Mouse (Mus musculus) stomach, embryonic 16.5 days (tissue): Measurements from ENCODE around the gene A630076J17Rik. TPM values are rescaled to one million over a fixed set of nuclear protein-coding genes. Genes with fewer than 3 reads are reported as not detected.

Experiments used
- ATAC-seq: fragments of 200-750 bp; cut with Nextera tagmentation; 2 replicates; pipeline ENCODE4 v1.8.0; 2017; ENCODE audit warnings: moderate number of reproducible peaks, moderate TSS enrichment; ENCODE audit not compliant: insufficient read depth, low FRiP score
- H3K27ac ChIP-seq: fragments of 300-500 bp; sonication (generic); 2 replicates; pipeline ENCODE4 v1.5.1; 2014; ENCODE audit warnings: low read length
- H3K27me3 ChIP-seq: fragments of 300-500 bp; sonication (generic); 2 replicates; pipeline ENCODE4 v1.6.1; 2014; ENCODE audit warnings: low read length, control low read depth, mixed read lengths; ENCODE audit not compliant: control insufficient read depth, insufficient read depth
- H3K36me3 ChIP-seq: fragments of 300-500 bp; sonication (generic); 2 replicates; pipeline ENCODE4 v1.6.1; 2014; ENCODE audit warnings: low read length; ENCODE audit not compliant: control insufficient read depth, insufficient read depth
- H3K4me1 ChIP-seq: fragments of 300-500 bp; sonication (generic); 2 replicates; pipeline ENCODE4 v1.6.1; 2014; ENCODE audit warnings: low read length, control low read depth, mixed read lengths; ENCODE audit not compliant: control insufficient read depth, insufficient read depth
- H3K4me2 ChIP-seq: fragments of 300-500 bp; sonication (generic); 2 replicates; pipeline ENCODE4 v1.6.1; 2014; ENCODE audit warnings: low read depth, low read length, mixed read lengths
- H3K4me3 ChIP-seq: fragments of 300-500 bp; sonication (generic); replicated peaks from 2 replicates; pipeline ENCODE4 v1.5.1; 2014; ENCODE audit warnings: mild to moderate bottlenecking, low read length
- H3K9ac ChIP-seq: fragments of 300-500 bp; sonication (generic); 2 replicates; pipeline ENCODE4 v1.6.1; 2014; ENCODE audit warnings: low read length
- H3K9me3 ChIP-seq: fragments of 300-500 bp; sonication (generic); replicated peaks from 2 replicates; pipeline ENCODE4 v1.6.1; 2016; ENCODE audit warnings: low read length, control low read depth; ENCODE audit not compliant: control insufficient read depth
- WGBS: fragments of 180-500 bp; shearing (Covaris S2); extraction: QIAGEN DNeasy Blood & Tissue Kit; methylation state at CpG from one replicate; pipeline ENCODE4 v1.1.7; 2014; 5-methylcytosine and 5-hydroxymethylcytosine counted together
- polyA plus RNA-seq: library from polyadenylated mRNA; unstranded; fragments of >200 nt; fragmentation: Nextera tagmentation; extraction: Ambion mirVana; gene quantifications from 2 replicates; pipeline ENCODE4 v1.2.1, GENCODE M21; 2015

Gene A630076J17Rik
- polyA plus RNA-seq, 1 experiment from 2014 or later = 1.5 TPM

GRCm38 (mm10) chr3:107238471-107238980 lies 8.1 kb downstream of the A630076J17Rik start:
- Histone ChIP-seq H3K4me2 (no peak overlapping the region), H3K9me3 (no peaks in the 10 kb centered on the region), H3K4me1 (no peaks in the 10 kb centered on the region), H3K9ac (no peak overlapping the region), H3K4me3 (no peak overlapping the region), H3K36me3 (no peaks in the 10 kb centered on the region), H3K27ac (no peak overlapping the region), H3K27me3 (no peaks in the 10 kb centered on the region)
- no peak for ATAC-seq
- WGBS = 71% methylated on average over 8 of the region's 8 CpGs

- no peaks in the 10 kb centered on the region for H3K4me1 ChIP-seq
- H3K9ac ChIP-seq = no peak within 1 kb of the TSS
- no peak for ATAC-seq
- no peaks in the 10 kb centered on the region for H3K36me3 ChIP-seq
- H3K4me2 ChIP-seq = no peak within 1 kb of the TSS
- H3K9me3 ChIP-seq = no peaks in the 10 kb centered on the region
- 87% methylated on average over 9 of the region's 9 CpGs for WGBS
- H3K27ac ChIP-seq = no peak within 1 kb of the TSS
- no peaks in the 10 kb centered on the region for H3K27me3 ChIP-seq
- no peak within 1 kb of the TSS for H3K4me3 ChIP-seq
These were observed 9.2 kb downstream of the A630076J17Rik start, which contains the start of gene Prok1 for GRCm38 (mm10) chr3:107239607-107240006. Prok1 (minus strand) TSS chr3:107239707.

DNA sequence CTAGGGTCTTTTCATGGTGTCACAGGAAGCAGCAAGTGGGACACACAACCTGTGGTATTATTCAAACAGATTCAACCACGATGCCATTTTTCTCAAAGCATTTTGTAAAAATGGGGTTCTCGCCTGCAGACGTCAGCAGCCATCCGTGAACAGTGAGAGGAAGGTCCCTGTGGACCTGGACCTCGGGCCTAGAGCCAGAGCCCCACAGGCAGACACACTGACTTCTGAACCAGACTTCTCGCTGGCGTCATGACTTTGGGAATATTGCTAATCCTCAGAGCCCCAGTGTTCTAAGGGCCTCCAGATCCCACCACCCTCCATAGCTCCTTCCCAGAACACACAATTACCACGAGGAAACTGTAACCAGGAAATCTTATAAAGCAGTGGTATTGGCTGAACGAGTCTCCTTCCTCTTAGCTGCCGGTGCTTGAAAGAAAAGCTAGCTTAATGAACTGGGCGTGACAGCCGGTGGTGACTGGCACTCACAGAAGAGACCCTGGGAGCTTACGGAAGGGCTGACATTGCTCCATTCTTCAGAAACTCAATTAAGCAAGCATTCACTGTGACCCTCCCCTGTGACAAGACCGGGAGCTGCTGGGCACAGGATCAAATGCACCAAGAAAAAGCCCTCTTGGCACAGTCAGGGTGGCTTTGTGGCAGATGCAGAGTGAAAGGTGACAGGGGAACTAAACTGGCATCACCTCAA lies 11.1 kb downstream of the A630076J17Rik start:
- Histone ChIP-seq H3K27me3 (no peaks in the 10 kb centered on the region), H3K36me3 (no peaks in the 10 kb centered on the region), H3K27ac (no peak overlapping the region), H3K4me2 (no peak overlapping the region), H3K9ac (no peak overlapping the region), H3K4me3 (no peak overlapping the region), H3K9me3 (no peaks in the 10 kb centered on the region), H3K4me1 (no peaks in the 10 kb centered on the region)
- 54% methylated on average over 14 of the region's 14 CpGs for WGBS
- no peak for ATAC-seq

- Histone ChIP-seq H3K4me2 (no peak overlapping the region), H3K4me3 (no peak overlapping the region), H3K36me3 (no peaks in the 10 kb centered on the region), H3K9ac (no peak overlapping the region), H3K9me3 (no peaks in the 10 kb centered on the region), H3K4me1 (no peaks in the 10 kb centered on the region), H3K27ac (no peak overlapping the region), H3K27me3 (no peaks in the 10 kb centered on the region)
- 82% methylated on average over 6 of the region's 6 CpGs for WGBS
- no peak for ATAC-seq
These were observed 16.5 kb downstream of the A630076J17Rik start for GRCm38 (mm10) chr3:107246876-107247275.

DNA sequence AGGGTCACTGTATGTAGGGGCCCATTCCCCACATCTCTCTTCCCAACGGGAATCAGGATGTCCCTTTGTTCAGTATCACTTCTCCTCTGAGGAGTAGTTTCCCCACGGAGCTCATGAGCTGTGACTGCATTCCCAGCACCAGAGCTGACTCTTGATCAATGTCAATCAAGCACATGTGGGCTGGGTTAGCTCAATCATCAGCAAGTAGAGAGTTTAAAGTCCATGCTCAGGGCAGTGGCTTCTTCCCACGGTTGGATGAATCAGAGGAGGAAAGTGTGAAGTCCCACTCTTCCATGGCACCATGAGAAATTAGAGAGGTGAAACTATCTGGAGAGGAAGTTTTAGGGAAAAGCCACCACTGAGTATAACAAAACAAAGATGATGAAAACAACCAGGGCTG lies 18.6 kb downstream of the A630076J17Rik start:
- H3K9ac ChIP-seq = no peak overlapping the region
- H3K27me3 ChIP-seq = no peaks in the 10 kb centered on the region
- no peaks in the 10 kb centered on the region for H3K4me1 ChIP-seq
- H3K4me3 ChIP-seq = no peak overlapping the region
- H3K9me3 ChIP-seq = no peaks in the 10 kb centered on the region
- H3K27ac ChIP-seq = no peak overlapping the region
- WGBS = 64% methylated on average over 3 of the region's 3 CpGs
- no peaks in the 10 kb centered on the region for H3K36me3 ChIP-seq
- no peak for ATAC-seq
- H3K4me2 ChIP-seq = no peak overlapping the region

DNA sequence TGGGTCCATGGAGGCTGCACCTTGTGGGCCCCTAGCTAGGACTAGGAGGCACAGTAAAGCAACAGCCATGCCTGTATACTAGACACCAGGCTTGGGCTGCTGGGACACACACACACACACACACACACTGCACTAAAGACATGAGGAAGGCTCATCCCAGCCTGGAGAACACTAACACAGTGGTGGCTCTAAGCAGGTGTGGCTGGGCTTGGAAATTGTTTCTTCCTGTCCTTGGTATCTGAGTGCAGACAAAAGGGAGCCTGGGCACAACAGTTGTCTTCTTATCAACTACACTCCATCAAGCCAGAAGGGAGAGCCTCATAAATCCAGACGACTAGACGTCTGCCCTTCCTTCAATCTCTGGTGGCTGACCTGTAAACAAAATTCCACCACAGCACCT lies 19.9 kb downstream of the A630076J17Rik start:
- H3K36me3 ChIP-seq = no peaks in the 10 kb centered on the region
- no peak overlapping the region for H3K9ac ChIP-seq
- WGBS = 15% methylated on average over 2 of the region's 2 CpGs
- no peaks in the 10 kb centered on the region for H3K9me3 ChIP-seq
- H3K27ac ChIP-seq = no peak overlapping the region
- H3K4me1 ChIP-seq = no peaks in the 10 kb centered on the region
- ATAC-seq = no peak
- no peaks in the 10 kb centered on the region for H3K27me3 ChIP-seq
- H3K4me3 ChIP-seq = no peak overlapping the region
- H3K4me2 ChIP-seq = no peak overlapping the region

DNA sequence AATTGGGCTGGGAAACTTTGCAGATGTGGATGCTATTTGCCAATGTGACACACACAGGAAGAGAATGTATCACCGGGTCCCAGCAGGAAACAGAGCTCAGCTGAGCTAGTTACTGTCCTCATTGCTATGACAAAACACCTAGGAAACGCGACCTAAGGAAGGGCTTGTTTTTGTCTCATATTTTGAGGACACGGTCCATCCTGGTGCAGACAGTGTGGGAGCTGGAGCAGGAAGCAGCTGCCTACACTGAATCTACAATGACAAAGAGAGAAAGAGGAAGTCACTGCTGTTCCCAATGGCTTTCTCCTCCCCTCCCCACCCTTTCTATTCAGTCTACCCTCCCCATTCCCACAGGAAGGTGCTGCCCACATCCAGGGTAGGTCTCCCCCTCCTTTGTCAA lies 21.6 kb downstream of the A630076J17Rik start:
- 62% methylated on average over 4 of the region's 4 CpGs for WGBS
- ATAC-seq = no peak

DNA sequence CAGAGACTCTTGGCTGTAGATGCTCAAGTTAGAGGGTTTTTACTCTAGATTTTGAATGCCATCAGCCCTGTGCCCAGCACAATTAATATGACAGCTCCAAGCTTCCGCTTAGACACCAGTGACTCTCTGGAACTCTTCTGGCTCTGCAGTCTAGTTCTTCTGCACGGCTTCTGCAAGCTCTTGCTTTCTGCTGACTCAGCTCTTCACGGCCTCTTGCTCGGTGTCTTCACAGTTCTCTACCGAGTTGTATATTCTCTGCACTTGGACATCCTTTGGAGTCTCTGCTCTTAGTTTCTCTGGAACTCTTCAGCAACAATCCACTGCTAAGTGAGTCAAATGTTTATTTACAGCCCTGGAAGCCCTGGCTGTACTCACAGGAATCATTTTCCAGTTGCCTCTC lies 23.5 kb downstream of the A630076J17Rik start:
- Histone ChIP-seq H3K36me3 (no peaks in the 10 kb centered on the region), H3K27me3 (no peaks in the 10 kb centered on the region), H3K4me3 (no peak overlapping the region), H3K27ac (no peak overlapping the region), H3K4me1 (no peaks in the 10 kb centered on the region), H3K9me3 (no peaks in the 10 kb centered on the region), H3K4me2 (no peak overlapping the region), H3K9ac (no peak overlapping the region)
- ATAC-seq = no peak
- WGBS = 56% methylated on average over 5 of the region's 5 CpGs

More for the DNA sequence above, 21.6 kb downstream of the A630076J17Rik start:
- no peaks in the 10 kb centered on the region for H3K27me3 ChIP-seq
- H3K4me2 ChIP-seq = no peak overlapping the region
- H3K4me1 ChIP-seq = no peaks in the 10 kb centered on the region
- no peaks in the 10 kb centered on the region for H3K9me3 ChIP-seq
- H3K36me3 ChIP-seq = no peaks in the 10 kb centered on the region
- H3K27ac ChIP-seq = no peak overlapping the region
- H3K4me3 ChIP-seq = no peak overlapping the region
- H3K9ac ChIP-seq = no peak overlapping the region

GRCm38 (mm10) chr3:107255992-107256391 lies 25.6 kb downstream of the A630076J17Rik start:
- no peak overlapping the region for H3K27ac ChIP-seq
- no peak overlapping the region for H3K4me2 ChIP-seq
- H3K4me1 ChIP-seq = no peaks in the 10 kb centered on the region
- no peak for ATAC-seq
- no peaks in the 10 kb centered on the region for H3K36me3 ChIP-seq
- H3K9me3 ChIP-seq = no peaks in the 10 kb centered on the region
- H3K9ac ChIP-seq = no peak overlapping the region
- WGBS = 74% methylated on average over 3 of the region's 3 CpGs
- no peaks in the 10 kb centered on the region for H3K27me3 ChIP-seq
- no peak overlapping the region for H3K4me3 ChIP-seq
